Mouse (Mus musculus) liver, embryonic 15.5 days (tissue): ENCODE results near the gene Gmds. TPM values are rescaled to one million over a fixed set of nuclear protein-coding genes. Genes with fewer than 3 reads are reported as not detected.

Experiments used
- ATAC-seq: fragments of 200-750 bp; cut with Nextera tagmentation; 2 replicates; pipeline ENCODE4 v1.8.0; 2017; ENCODE audit warnings: moderate number of reproducible peaks, mild to moderate bottlenecking, moderate library complexity; ENCODE audit not compliant: insufficient read depth
- H3K27ac ChIP-seq: fragments of 300-500 bp; sonication (generic); replicated peaks from 2 replicates; pipeline ENCODE4 v1.5.1; 2015; ENCODE audit warnings: mild to moderate bottlenecking, inconsistent platforms
- H3K27me3 ChIP-seq: fragments of 300-500 bp; sonication (generic); 2 replicates; pipeline ENCODE4 v1.6.1; 2015; ENCODE audit warnings: mild to moderate bottlenecking, inconsistent platforms
- H3K36me3 ChIP-seq: fragments of 300-500 bp; sonication (generic); replicated peaks from 2 replicates; pipeline ENCODE4 v1.6.1; 2015; ENCODE audit warnings: moderate library complexity, mild to moderate bottlenecking, inconsistent platforms
- H3K4me1 ChIP-seq: fragments of 300-500 bp; sonication (generic); replicated peaks from 2 replicates; pipeline ENCODE4 v1.6.1; 2015; ENCODE audit warnings: inconsistent platforms
- H3K4me2 ChIP-seq: fragments of 300-500 bp; sonication (generic); 2 replicates; pipeline ENCODE4 v1.6.1; 2015; ENCODE audit warnings: moderate library complexity, mild to moderate bottlenecking, inconsistent platforms
- H3K4me3 ChIP-seq: fragments of 300-500 bp; sonication (generic); replicated peaks from 2 replicates; pipeline ENCODE4 v1.5.1; 2015; ENCODE audit warnings: mild to moderate bottlenecking, inconsistent platforms
- H3K9ac ChIP-seq: fragments of 300-500 bp; sonication (generic); 2 replicates; pipeline ENCODE4 v1.6.1; 2015; ENCODE audit warnings: moderate library complexity, mild to moderate bottlenecking, inconsistent platforms
- H3K9me3 ChIP-seq: fragments of 300-500 bp; sonication (generic); replicated peaks from 2 replicates; pipeline ENCODE4 v1.6.1; 2016; ENCODE audit warnings: inconsistent platforms
- WGBS: fragments of 180-500 bp; shearing (Covaris S2); methylation state at CpG from one replicate; pipeline ENCODE4 v1.1.7; 2015; ENCODE audit warnings: mixed read lengths; ENCODE audit not compliant: insufficient replicate concordance; 5-methylcytosine and 5-hydroxymethylcytosine counted together
- polyA plus RNA-seq: library from polyadenylated mRNA; unstranded; fragments of >200 nt; fragmentation: Nextera tagmentation; extraction: Ambion mirVana; gene quantifications from 2 replicates; pipeline ENCODE4 v1.2.1, GENCODE M21; 2015

The Gmds gene
- polyA plus RNA-seq, 1 experiment from 2014 or later: 7.0 TPM

DNA sequence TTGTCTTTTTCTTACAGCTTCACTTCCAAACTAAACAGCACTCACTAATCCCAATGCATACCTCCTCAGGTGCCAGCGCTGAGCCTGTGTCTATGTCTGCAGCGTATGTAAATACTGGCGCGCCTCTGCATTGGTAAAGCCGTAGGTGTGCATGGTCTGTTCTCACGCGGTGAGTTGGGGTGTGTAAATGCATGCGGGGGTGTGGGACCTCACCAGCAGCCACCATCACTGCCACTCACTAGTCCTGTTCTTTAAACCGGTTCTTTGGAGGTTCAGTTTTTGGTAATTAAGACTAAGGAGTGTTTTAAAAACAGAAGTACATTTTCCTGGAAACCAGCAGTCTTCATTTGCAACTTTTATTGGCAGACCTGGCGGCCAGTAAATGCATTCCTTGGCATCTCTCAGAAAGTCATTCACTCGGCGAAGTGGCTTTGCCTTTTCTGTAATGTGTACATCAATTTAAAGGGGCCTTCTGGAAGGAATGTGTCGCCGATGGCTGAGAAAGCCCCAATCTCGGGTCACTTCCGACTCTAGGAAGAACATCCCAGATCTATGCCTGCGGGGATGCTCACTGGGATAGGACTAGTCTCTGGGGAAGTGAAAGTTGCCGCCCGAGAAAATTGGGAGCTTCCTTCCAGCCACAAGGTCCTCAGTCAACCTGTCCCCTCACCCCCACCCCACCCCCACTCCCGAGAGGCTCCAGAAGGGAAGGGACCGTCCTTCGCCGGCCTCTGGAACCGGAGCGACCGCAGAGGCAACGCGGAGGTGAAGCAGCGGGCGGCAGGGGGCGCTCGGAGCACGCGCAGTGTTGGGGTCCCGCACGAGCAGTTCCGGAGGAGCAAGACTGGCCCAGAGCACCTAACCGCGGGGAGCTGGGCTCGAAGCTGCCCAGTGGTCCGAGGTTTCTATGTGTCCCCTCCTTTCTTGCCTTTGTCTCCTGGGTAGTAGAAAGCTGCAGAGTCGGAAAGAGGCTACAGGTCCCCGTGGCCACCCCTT lies 537.7 kb downstream of the Gmds start:
- Histone ChIP-seq H3K27me3 (peaks cover 87% of the 10 kb centered on the region), H3K4me1 (peaks cover 8% of the 10 kb centered on the region; the same call in 1 of the 2 replicates), H3K27ac (no peak overlapping the region), H3K9ac (no peak overlapping the region), H3K4me2 (peak overlapping the region; percentile 44), H3K36me3 (no peaks in the 10 kb centered on the region), H3K9me3 (no peaks in the 10 kb centered on the region), H3K4me3 (0 out of 2 replicates have a peak overlapping the region, but pooled peaks have one; percentile 15)
- ATAC-seq: no peak
- WGBS: 1% methylated on average over 43 of the region's 43 CpGs

GRCm38 (mm10) chr13:31798075-31798474 lies 540.5 kb downstream of the Gmds start:
- Histone ChIP-seq H3K4me3 (no peak overlapping the region), H3K9me3 (no peaks in the 10 kb centered on the region), H3K9ac (no peak overlapping the region), H3K4me1 (0 out of 2 replicates have a peak, but pooled peaks cover 6% of the 10 kb centered on the region), H3K4me2 (no peak overlapping the region), H3K27me3 (peaks cover 79% of the 10 kb centered on the region), H3K27ac (no peak overlapping the region), H3K36me3 (no peaks in the 10 kb centered on the region)
- no peak for ATAC-seq
- WGBS: 12% methylated on average over 9 of the region's 9 CpGs

DNA sequence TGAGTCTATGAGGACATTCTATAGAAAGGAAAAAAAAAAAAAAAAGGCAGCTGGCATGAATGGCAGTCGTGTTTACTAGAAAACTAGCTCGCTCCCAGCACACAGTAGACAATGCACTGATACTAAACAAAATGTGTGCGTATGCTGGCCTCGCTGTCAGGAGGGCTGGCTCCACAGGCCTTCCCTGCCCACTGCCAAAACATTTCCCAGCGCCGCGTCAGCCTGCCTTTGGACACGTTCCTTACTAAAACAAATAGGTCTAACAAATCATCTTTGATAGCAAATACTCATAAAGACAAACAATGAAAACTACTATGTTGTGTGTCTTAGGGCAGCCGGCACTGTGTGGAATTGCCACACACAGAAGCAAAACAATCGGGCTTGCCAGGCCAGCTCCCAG lies 541.2 kb downstream of the Gmds start:
- no peak overlapping the region for H3K4me2 ChIP-seq
- H3K27ac ChIP-seq: no peak overlapping the region
- H3K9ac ChIP-seq: no peak overlapping the region
- no peak overlapping the region for H3K4me3 ChIP-seq
- no peak for ATAC-seq
- H3K36me3 ChIP-seq: no peaks in the 10 kb centered on the region
- 62% methylated on average over 10 of the region's 10 CpGs for WGBS
- no peaks in the 10 kb centered on the region for H3K9me3 ChIP-seq
- 0 out of 2 replicates have a peak, but pooled peaks cover 6% of the 10 kb centered on the region for H3K4me1 ChIP-seq
- H3K27me3 ChIP-seq: peaks cover 79% of the 10 kb centered on the region

DNA sequence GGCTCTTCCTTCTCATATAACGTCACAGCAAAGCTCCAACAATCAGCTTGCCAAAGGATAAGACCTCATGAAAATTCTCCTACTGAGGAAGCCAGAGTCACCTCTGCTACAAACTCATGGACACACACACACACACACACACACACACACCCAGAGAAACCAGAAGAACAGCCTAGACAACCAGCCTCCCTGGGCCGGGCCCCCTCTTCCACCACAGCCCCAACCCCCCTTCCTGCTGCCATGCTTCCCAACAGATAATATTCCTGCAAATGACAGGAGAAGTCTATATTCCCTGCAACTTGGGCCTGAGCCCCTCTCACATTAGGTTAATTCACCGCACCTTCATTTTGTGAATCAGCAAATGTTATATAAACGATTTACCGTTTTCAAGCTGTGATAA lies 545.4 kb downstream of the Gmds start:
- Histone ChIP-seq H3K9me3 (no peaks in the 10 kb centered on the region), H3K27ac (no peak overlapping the region), H3K27me3 (peaks cover 39% of the 10 kb centered on the region), H3K4me3 (no peak overlapping the region), H3K36me3 (no peaks in the 10 kb centered on the region), H3K4me2 (no peak overlapping the region), H3K4me1 (no peaks in the 10 kb centered on the region), H3K9ac (no peak overlapping the region)
- WGBS: 26% methylated on average over 5 of the region's 5 CpGs
- no peak for ATAC-seq

GRCm38 (mm10) chr13:31792480-31793132 lies 545.9 kb downstream of the Gmds start:
- Histone ChIP-seq H3K4me1 (no peaks in the 10 kb centered on the region), H3K36me3 (no peaks in the 10 kb centered on the region), H3K4me2 (peak overlapping the region; percentile 23; the same call in 1 of the 2 replicates), H3K4me3 (no peak overlapping the region), H3K9me3 (no peaks in the 10 kb centered on the region), H3K9ac (no peak overlapping the region), H3K27ac (no peak overlapping the region), H3K27me3 (peaks cover 33% of the 10 kb centered on the region)
- 14% methylated on average over 17 of the region's 17 CpGs for WGBS
- ATAC-seq: no peak

GRCm38 (mm10) chr13:31784757-31785156 lies 553.8 kb downstream of the Gmds start:
- Histone ChIP-seq H3K27me3 (no peaks in the 10 kb centered on the region), H3K4me1 (no peaks in the 10 kb centered on the region), H3K9ac (no peak overlapping the region), H3K4me2 (no peak overlapping the region), H3K9me3 (no peaks in the 10 kb centered on the region), H3K36me3 (no peaks in the 10 kb centered on the region), H3K4me3 (no peak overlapping the region), H3K27ac (no peak overlapping the region)
- 60% methylated on average over 7 of the region's 7 CpGs for WGBS
- no peak for ATAC-seq

GRCm38 (mm10) chr13:31782063-31782462 lies 556.5 kb downstream of the Gmds start:
- no peak overlapping the region for H3K9ac ChIP-seq
- H3K27me3 ChIP-seq: no peaks in the 10 kb centered on the region
- 59% methylated on average over 2 of the region's 2 CpGs for WGBS
- no peak for ATAC-seq
- H3K9me3 ChIP-seq: no peaks in the 10 kb centered on the region
- H3K4me3 ChIP-seq: no peak overlapping the region
- H3K4me2 ChIP-seq: no peak overlapping the region
- no peaks in the 10 kb centered on the region for H3K36me3 ChIP-seq
- no peaks in the 10 kb centered on the region for H3K4me1 ChIP-seq
- no peak overlapping the region for H3K27ac ChIP-seq

DNA sequence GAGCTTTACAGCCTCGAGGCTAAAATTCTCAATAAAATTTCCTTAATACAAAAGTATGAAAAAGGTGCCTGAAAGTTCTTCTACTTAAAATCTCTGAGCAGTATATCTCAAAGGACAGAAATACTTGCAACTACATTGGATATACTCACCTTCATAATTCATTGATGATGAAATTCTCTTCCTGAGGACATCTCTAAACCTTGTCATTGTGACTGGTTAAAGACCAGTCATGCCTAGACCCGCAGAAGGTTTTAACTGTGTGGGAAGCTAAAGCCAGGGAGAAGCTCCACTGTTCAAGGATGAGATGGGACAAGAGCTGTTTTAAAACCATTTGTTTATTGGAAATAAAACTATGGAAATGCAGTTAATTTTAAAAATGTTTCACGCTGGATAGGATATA lies 558.2 kb downstream of the Gmds start:
- ATAC-seq: no peak
- 64% methylated on average over 3 of the region's 3 CpGs for WGBS

DNA sequence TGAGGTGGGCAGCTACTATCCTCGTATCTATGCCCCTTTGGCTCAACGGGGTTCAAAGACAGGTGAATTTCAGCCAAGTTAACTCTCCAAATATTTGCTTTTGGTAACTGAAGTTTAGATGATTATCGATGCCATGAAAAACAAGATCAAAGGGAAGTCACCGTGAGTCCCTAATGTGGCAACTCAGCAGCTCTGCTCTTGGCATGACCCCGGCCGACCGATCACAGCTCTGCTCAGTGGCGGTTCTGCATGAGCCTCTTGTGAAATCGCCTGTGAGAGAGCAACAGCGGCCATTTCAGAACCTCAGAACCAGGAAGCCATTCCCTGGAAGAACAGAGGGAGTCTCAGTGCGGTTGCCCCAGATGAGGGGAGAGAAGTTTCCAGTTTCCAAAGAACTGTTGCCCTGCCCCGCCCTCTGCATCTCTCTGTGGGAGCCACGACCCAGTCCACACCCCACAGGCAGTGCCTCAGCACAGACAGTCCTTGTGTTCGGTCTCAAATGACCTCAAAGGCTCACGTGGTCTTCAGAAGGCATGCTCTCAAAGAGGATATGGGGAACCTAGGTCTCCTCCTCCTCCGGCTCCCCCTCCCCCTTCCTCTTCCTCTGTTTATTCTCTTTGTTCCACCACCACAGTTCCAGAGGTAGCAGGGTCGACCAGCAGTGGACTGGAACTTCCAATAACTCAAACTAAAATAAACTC lies 559.1 kb downstream of the Gmds start:
- Histone ChIP-seq H3K4me2 (no peak overlapping the region), H3K4me1 (no peaks in the 10 kb centered on the region), H3K9ac (no peak overlapping the region), H3K9me3 (no peaks in the 10 kb centered on the region), H3K36me3 (no peaks in the 10 kb centered on the region), H3K27me3 (no peaks in the 10 kb centered on the region), H3K27ac (no peak overlapping the region), H3K4me3 (no peak overlapping the region)
- 46% methylated on average over 17 of the region's 17 CpGs for WGBS
- ATAC-seq: no peak

More for the DNA sequence above, 558.2 kb downstream of the Gmds start:
- no peak overlapping the region for H3K4me3 ChIP-seq
- no peaks in the 10 kb centered on the region for H3K27me3 ChIP-seq
- H3K36me3 ChIP-seq: no peaks in the 10 kb centered on the region
- H3K4me1 ChIP-seq: no peaks in the 10 kb centered on the region
- H3K4me2 ChIP-seq: no peak overlapping the region
- no peaks in the 10 kb centered on the region for H3K9me3 ChIP-seq
- no peak overlapping the region for H3K9ac ChIP-seq
- H3K27ac ChIP-seq: no peak overlapping the region

DNA sequence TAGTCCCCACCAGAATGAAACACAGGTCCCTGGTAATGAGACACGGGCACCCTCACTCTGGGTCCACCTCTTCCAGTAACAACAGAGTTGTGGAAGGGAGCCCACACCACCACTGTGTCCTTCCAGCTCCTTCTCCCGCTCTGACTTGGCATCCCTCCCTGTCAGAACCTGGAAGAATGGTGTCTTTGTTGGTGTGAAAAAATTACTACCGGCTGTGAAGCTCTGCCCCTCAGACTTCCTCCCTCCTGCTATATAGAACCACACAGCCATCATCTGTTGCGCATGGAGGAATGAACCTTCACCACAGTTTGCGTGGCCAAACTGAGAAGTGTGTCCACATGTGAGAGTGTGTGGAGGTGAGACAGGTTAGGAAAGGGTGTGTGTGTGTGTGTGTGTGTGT lies 562.8 kb downstream of the Gmds start:
- 55% methylated on average over 5 of the region's 5 CpGs for WGBS
- H3K27me3 ChIP-seq: no peaks in the 10 kb centered on the region
- H3K4me3 ChIP-seq: no peak overlapping the region
- H3K9me3 ChIP-seq: no peaks in the 10 kb centered on the region
- H3K27ac ChIP-seq: no peak overlapping the region
- no peak for ATAC-seq
- H3K9ac ChIP-seq: no peak overlapping the region
- H3K4me1 ChIP-seq: no peaks in the 10 kb centered on the region
- no peaks in the 10 kb centered on the region for H3K36me3 ChIP-seq
- no peak overlapping the region for H3K4me2 ChIP-seq

DNA sequence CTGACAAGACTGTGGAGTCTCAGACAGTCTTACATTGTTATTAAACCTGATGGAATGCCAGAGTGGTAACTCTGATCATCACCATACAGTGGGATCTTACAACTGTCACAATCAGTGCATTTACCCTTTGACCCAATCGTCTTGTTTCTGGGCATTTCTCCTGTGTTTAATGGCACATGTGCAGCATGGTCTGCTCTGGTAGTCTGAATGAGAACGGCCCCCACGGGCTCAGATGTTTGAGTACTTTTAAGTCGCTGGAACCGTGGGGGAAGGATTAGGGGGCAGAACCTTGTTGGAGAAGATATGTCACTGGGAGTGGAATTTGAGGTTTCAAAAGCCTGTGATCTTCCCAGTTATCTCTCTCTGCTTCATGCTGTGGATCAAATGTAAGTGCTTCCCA lies 565.7 kb downstream of the Gmds start:
- no peak for ATAC-seq
- Histone ChIP-seq H3K4me3 (no peak overlapping the region), H3K27me3 (no peaks in the 10 kb centered on the region), H3K9ac (no peak overlapping the region), H3K36me3 (no peaks in the 10 kb centered on the region), H3K4me2 (no peak overlapping the region), H3K27ac (no peak overlapping the region), H3K9me3 (no peaks in the 10 kb centered on the region), H3K4me1 (no peaks in the 10 kb centered on the region)
- 71% methylated on average over 5 of the region's 5 CpGs for WGBS
